Mouse (Mus musculus) layer of hippocampus, adult 2 months (tissue): ENCODE results near the gene Tcte1. TPM values are rescaled to one million over a fixed set of nuclear protein-coding genes. Genes with fewer than 3 reads are reported as not detected.

Source experiments
- DNase-seq, 2 experiments: peaks; one replicate each; pipeline ENCODE4 v3.0.0; 2022; ENCODE audit warnings: low spot score in 2 of 2
- H3K27ac ChIP-seq: fragments of 200-600 bp; 2 replicates; pipeline ENCODE4 v1.8.1; 2022
- H3K4me3 ChIP-seq: fragments of 200-600 bp; 2 replicates; pipeline ENCODE4 v1.8.1; 2022; ENCODE audit warnings: mild to moderate bottlenecking
- CTCF ChIP-seq: fragments of 200-600 bp; conservative IDR thresholded peaks from 2 replicates; pipeline ENCODE4 v1.8.1; 2022; ENCODE audit warnings: antibody characterized with exemption, mild to moderate bottlenecking, moderate library complexity
- total RNA-seq, 2 experiments: library from RNA; stranded (reverse); gene quantifications; 2 replicates each; pipeline ENCODE4 v1.2.3; 2021

Tcte1 gene
- total RNA-seq, 2 experiments from 2014 or later: 0.56 to 1.0 TPM

- no peak overlapping the region for H3K4me3 ChIP-seq
- no peak for DNase-seq
- no peak overlapping the region for H3K27ac ChIP-seq
- TF ChIP-seq CTCF: no peak
Observed at GRCm38 (mm10) chr17:45589236-45589635, 66.0 kb downstream of the Tcte1 start.

- no peak for TF ChIP-seq CTCF
- no peak overlapping the region for H3K4me3 ChIP-seq
- H3K27ac ChIP-seq: no peak overlapping the region
- no peak for DNase-seq
Observed at GRCm38 (mm10) chr17:45589844-45590243, 66.6 kb downstream of the Tcte1 start.

- Histone ChIP-seq H3K4me3 (no peak overlapping the region), H3K27ac (no peak overlapping the region)
- DNase-seq: no peak
- no peak for TF ChIP-seq CTCF
Observed at GRCm38 (mm10) chr17:45590410-45590809, 67.2 kb downstream of the Tcte1 start.

GRCm38 (mm10) chr17:45591701-45592605, 68.7 kb downstream of the Tcte1 start:
- Histone ChIP-seq H3K27ac (peak overlapping the region; percentile 58), H3K4me3 (peak overlapping the region; percentile 15; the same call in 1 of the 2 replicates)
- no peak for DNase-seq
- no peak for TF ChIP-seq CTCF

Other genes starting within 250 kb of the Tcte1 start
- 10 to 100 TPM; 55.7 to 57.5 TPM for gene Cdc5l, start 89.7 kb upstream of the Tcte1 start, total RNA-seq
- gene Spats1, start 48.0 kb upstream of the Tcte1 start, total RNA-seq: 1 to 10 TPM; 4.8 TPM
- 10 to 100 TPM; 25.2 to 26.3 TPM for gene Aars2, start 16.6 kb upstream of the Tcte1 start, total RNA-seq
- gene Tmem151b, start 26.2 kb downstream of the Tcte1 start, total RNA-seq: 100 to 1,000 TPM; 106 to 112 TPM
- 1 to 10 TPM; 2.6 to 2.7 TPM for gene Nfkbie, start 32.3 kb downstream of the Tcte1 start, total RNA-seq
- 10 to 100 TPM; 31.1 to 31.8 TPM for gene Slc35b2, start 40.4 kb downstream of the Tcte1 start, total RNA-seq
- 1,000 to 10,000 TPM; 1,695 to 1,765 TPM for gene Hsp90ab1, start 49.8 kb downstream of the Tcte1 start, total RNA-seq
- gene Slc29a1, start 76.2 kb downstream of the Tcte1 start, total RNA-seq: 10 to 100 TPM; 21.1 to 23.0 TPM
- not detected for gene Mymx, start 78.7 kb downstream of the Tcte1 start, total RNA-seq
- gene Capn11, start 135.9 kb downstream of the Tcte1 start, total RNA-seq: under 1 TPM; 0.28 to 0.44 TPM
- gene Mrpl14, start 162.9 kb downstream of the Tcte1 start, total RNA-seq: 10 to 100 TPM; 34.8 to 43.5 TPM
- gene Tmem63b, start 163.5 kb downstream of the Tcte1 start, total RNA-seq: 100 to 1,000 TPM; 165 to 176 TPM
- not detected for gene 1600014C23Rik, start 210.4 kb downstream of the Tcte1 start, total RNA-seq